ENCODE assay signal across 9 mouse cellular contexts in genomic region chr13:94059778-94060177, GRCm38 (mm10). TPM values are rescaled to one million over a fixed set of nuclear protein-coding genes. Genes with fewer than 3 reads are reported as not detected.
DNase-seq lines count a peak whose midpoint lies in the region; ATAC-seq and TF ChIP-seq lines count a peak whose summit lies in the region.
"Had no signal": no experiment of that assay in that cellular context is flagged by ENCODE, and none has a peak within 500 bp of the region (broad histone marks: within the 10 kb centered on the region; RNA-seq: fewer than 3 reads in every experiment).

No protein-coding gene starts in this region.

- H3K4me2 ChIP-seq in forebrain, embryonic 13.5 days, result no peak overlapping the region

- peaks cover 3% of the 10 kb centered on the region for H3K27me3 ChIP-seq in ES-Bruce4 (ENCODE audit: control insufficient read depth, insufficient read depth, low read length, poor library complexity, severe bottlenecking)
- H3K27me3 ChIP-seq in forebrain, embryonic 13.5 days, result peaks cover 20% of the 10 kb centered on the region; the same call in 1 of the 2 replicates

- H3K4me1 ChIP-seq in ES-Bruce4 (ENCODE audit: control insufficient read depth, insufficient read depth, low read length), result no peaks in the 10 kb centered on the region
- H3K4me1 ChIP-seq in forebrain, embryonic 13.5 days, result peaks cover 28% of the 10 kb centered on the region

- H3K36me3 ChIP-seq in ES-Bruce4 (ENCODE audit: control insufficient read depth, insufficient read depth, low read length, poor library complexity, severe bottlenecking), result no peaks in the 10 kb centered on the region
- no peaks in the 10 kb centered on the region for H3K36me3 ChIP-seq in forebrain, embryonic 13.5 days (ENCODE audit: poor library complexity, severe bottlenecking)

- no peak for TF ChIP-seq EP300 in ES-Bruce4 (IDR thresholded peaks at IDR 0.05; ENCODE audit: insufficient read depth, low read depth, low read length)

- no peak for ATAC-seq in activated CD4-positive, CD25-positive, alpha-beta regulatory T cell, adult 4 months
- no peak for ATAC-seq in forebrain, embryonic 13.5 days

- H3K9ac ChIP-seq in ES-Bruce4 (ENCODE audit: low read depth, poor library complexity, severe bottlenecking), result no peak overlapping the region
- H3K9ac ChIP-seq in forebrain, embryonic 13.5 days, result no peak overlapping the region

- no peaks in the 10 kb centered on the region for H3K9me3 ChIP-seq in ES-Bruce4 (replicated peaks; ENCODE audit: control insufficient read depth, insufficient read depth, low read length, poor library complexity, severe bottlenecking)
- no peaks in the 10 kb centered on the region for H3K9me3 ChIP-seq in forebrain, embryonic 13.5 days (replicated peaks)

- intact Hi-C loops in left cerebral cortex, postnatal 14 days (cut with DNase I), result no loop called here

- no peak for TF ChIP-seq POLR2A in ES-Bruce4 (IDR thresholded peaks at IDR 0.05; ENCODE audit: insufficient read depth, low read length)

- no peak overlapping the region for H3K27ac ChIP-seq in ES-Bruce4 (ENCODE audit: insufficient read depth, low read length)
- H3K27ac ChIP-seq in forebrain, embryonic 13.5 days, result no peak overlapping the region

- DNase-seq in left cerebral cortex, postnatal 14 days (ENCODE audit: low spot score in 2 of 2), result peak; percentile 31 to 42
- DNase-seq in left cerebral cortex, adult 8-10 months (ENCODE audit: low spot score in 2 of 2), result no peak
- DNase-seq in adrenal gland, postnatal 14 days, result peak; percentile 72
- DNase-seq in kidney, adult 9 months, result peak; percentile 67
- peak; percentile 49 to 66 for DNase-seq in lung, postnatal 4 days

- peak; percentile 71 for TF ChIP-seq CTCF in ES-Bruce4 (IDR thresholded peaks at IDR 0.05; ENCODE audit: low read depth, low read length)

- WGBS in forebrain, embryonic 13.5 days, result 80% methylated on average over 6 of the region's 6 CpGs

- H3K4me3 ChIP-seq in ES-Bruce4 (ENCODE audit: low read depth, low read length), result no peak overlapping the region
- no peak overlapping the region for H3K4me3 ChIP-seq in forebrain, embryonic 13.5 days
- H3K4me3 ChIP-seq: erythroblast, embryonic 14.5 days had no signal

RNA-seq across cellular contexts. Expression of gene Lhfpl2, which starts 2.2 kb away (rescaled TPM):
- 10 to 100 TPM; 20.8 TPM for total RNA-seq in left cerebral cortex, postnatal 14 days (2021)
- 10 to 100 TPM; 13.8 to 16.9 (median 14.8) TPM for total RNA-seq in left cerebral cortex, adult 8-10 months (2022)
- polyA plus RNA-seq in ES-Bruce4 (2011; ENCODE audit: insufficient read depth, insufficient read length, low read depth, missing spikeins), result 12.5 and 13.3 TPM in 2 replicates
- total RNA-seq in adrenal gland, postnatal 14 days (2021), result 32.2 and 35.4 TPM in 2 replicates
- polyA plus RNA-seq in activated CD4-positive, CD25-positive, alpha-beta regulatory T cell, adult 4 months (2017; shearing (Covaris generic)), result not detected
- polyA plus RNA-seq in forebrain, embryonic 13.5 days (2015; fragmentation: Nextera tagmentation; extraction: Ambion mirVana), result 10.1 and 12.3 TPM in 2 replicates
- polyA plus RNA-seq: erythroblast, embryonic 14.5 days had no signal

Comparison
In these comparisons a context has a peak if more than half of its experiments do, and no peak if none do; other contexts are left out.
1. DNase-seq: peak in left cerebral cortex, postnatal 14 days (2 of 2), adrenal gland, postnatal 14 days (single experiment), kidney, adult 9 months (single experiment) and lung, postnatal 4 days (2 of 2); none in left cerebral cortex, adult 8-10 months (0 of 2).